Mouse (Mus musculus) stomach, postnatal 0 days (tissue): Measurements from ENCODE around the gene Tmem168.

Experiments
- CTCF ChIP-seq: IDR thresholded peaks from 2 replicates; pipeline ENCODE4 v1.5.1; 2016; ENCODE audit warnings: antibody characterized with exemption, low read depth, mild to moderate bottlenecking, moderate library complexity
- EP300 ChIP-seq: optimal IDR thresholded peaks from 2 replicates; pipeline ENCODE3; 2016; ENCODE audit warnings: antibody characterized with exemption

- TF ChIP-seq CTCF = no peak
- TF ChIP-seq EP300 = no peak
Observed at GRCm38 (mm10) chr6:13614568-13614967, 6.7 kb upstream of the Tmem168 start.
